Mouse (Mus musculus) embryonic facial prominence, embryonic 13.5 days (tissue): ENCODE results near the gene 4930407I10Rik. TPM values are rescaled to one million over a fixed set of nuclear protein-coding genes. Genes with fewer than 3 reads are reported as not detected.

Experiments
- polyA plus RNA-seq: library from polyadenylated mRNA; unstranded; fragments of >200 nt; fragmentation: Nextera tagmentation; extraction: Ambion mirVana; gene quantifications from 2 replicates; pipeline ENCODE4 v1.2.1, GENCODE M21; 2015

Gene 4930407I10Rik
- polyA plus RNA-seq, 1 experiment from 2014 or later, result 0.08 TPM

Other genes with a start within 250 kb of the 4930407I10Rik start
- 25.6 and 26.7 TPM in 2 replicates for gene Tob2, start 200.4 kb upstream of the 4930407I10Rik start, polyA plus RNA-seq
- 164 and 172 TPM in 2 replicates for gene Phf5a, start 187.2 kb upstream of the 4930407I10Rik start, polyA plus RNA-seq
- gene Aco2, start 186.8 kb upstream of the 4930407I10Rik start, polyA plus RNA-seq, result 148 and 151 TPM in 2 replicates
- 51.8 and 63.9 TPM in 2 replicates for gene Polr3h, start 132.9 kb upstream of the 4930407I10Rik start, polyA plus RNA-seq
- 10.9 and 11.4 TPM in 2 replicates for gene Csdc2, start 122.4 kb upstream of the 4930407I10Rik start, polyA plus RNA-seq
- gene Pmm1, start 98.2 kb upstream of the 4930407I10Rik start, polyA plus RNA-seq, result 30.0 and 35.7 TPM in 2 replicates
- gene 1700029P11Rik, start 78.6 kb upstream of the 4930407I10Rik start, polyA plus RNA-seq, result not detected in 2 replicates
- 92.3 and 98.2 TPM in 2 replicates for gene Xrcc6, start 71.3 kb upstream of the 4930407I10Rik start, polyA plus RNA-seq
- gene Desi1, start 25.3 kb upstream of the 4930407I10Rik start, polyA plus RNA-seq, result 25.8 and 28.6 TPM in 2 replicates
- 281 and 331 TPM in 2 replicates for gene Snu13, start 11.6 kb upstream of the 4930407I10Rik start, polyA plus RNA-seq
- gene Mei1, start 10.8 kb downstream of the 4930407I10Rik start, polyA plus RNA-seq, result 0.15 TPM in 1 of 2 replicates, not detected in the other
- 22.7 and 26.8 TPM in 2 replicates for gene Ccdc134, start 68.8 kb downstream of the 4930407I10Rik start, polyA plus RNA-seq
- gene Srebf2, start 88.0 kb downstream of the 4930407I10Rik start, polyA plus RNA-seq, result 146 and 160 TPM in 2 replicates
- gene Shisa8, start 153.7 kb downstream of the 4930407I10Rik start, polyA plus RNA-seq, result 0.18 and 0.50 TPM in 2 replicates
- gene Tnfrsf13c, start 165.2 kb downstream of the 4930407I10Rik start, polyA plus RNA-seq, result 0.17 TPM in 1 of 2 replicates, not detected in the other
- gene Cenpm, start 185.6 kb downstream of the 4930407I10Rik start, polyA plus RNA-seq, result 61.7 and 72.7 TPM in 2 replicates
- gene 1500009C09Rik, start 193.2 kb downstream of the 4930407I10Rik start, polyA plus RNA-seq, result 0.17 TPM in 1 of 2 replicates, not detected in the other
- 30.8 and 32.4 TPM in 2 replicates for gene Sept3, start 215.7 kb downstream of the 4930407I10Rik start, polyA plus RNA-seq
- gene Wbp2nl, start 239.8 kb downstream of the 4930407I10Rik start, polyA plus RNA-seq, result not detected in 2 replicates